Mouse (Mus musculus): ENCODE measurements around the gene Zfp553. TPM values are rescaled to one million over a fixed set of nuclear protein-coding genes. Genes with fewer than 3 reads are reported as not detected.

The Zfp553 gene
- total RNA-seq, 4 experiments from 2014 or later = 20.6 to 21.4 (median 20.9) TPM

DNA sequence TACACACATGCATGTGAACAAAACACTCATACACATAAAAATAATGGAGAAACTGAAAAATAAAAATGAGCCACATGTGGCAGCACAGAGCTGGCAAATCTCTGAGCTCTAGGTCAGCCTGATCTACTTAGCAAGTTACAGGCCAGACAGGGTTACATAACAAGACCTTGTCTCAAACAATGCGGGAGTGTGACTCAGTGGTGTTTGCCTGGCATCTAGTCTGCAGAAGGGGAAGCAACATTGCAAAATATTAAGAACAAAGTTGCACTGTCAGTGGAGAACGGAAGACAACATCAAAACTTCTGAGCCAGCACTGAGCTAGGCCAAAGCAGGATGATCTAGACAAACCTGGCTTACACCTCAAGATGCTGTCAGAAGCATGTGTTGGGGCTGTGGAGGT is 37.4 kb downstream of the Zfp553 start:
- DNase-seq (ENCODE audit: low spot score in 2 of 2) = no peak

DNA sequence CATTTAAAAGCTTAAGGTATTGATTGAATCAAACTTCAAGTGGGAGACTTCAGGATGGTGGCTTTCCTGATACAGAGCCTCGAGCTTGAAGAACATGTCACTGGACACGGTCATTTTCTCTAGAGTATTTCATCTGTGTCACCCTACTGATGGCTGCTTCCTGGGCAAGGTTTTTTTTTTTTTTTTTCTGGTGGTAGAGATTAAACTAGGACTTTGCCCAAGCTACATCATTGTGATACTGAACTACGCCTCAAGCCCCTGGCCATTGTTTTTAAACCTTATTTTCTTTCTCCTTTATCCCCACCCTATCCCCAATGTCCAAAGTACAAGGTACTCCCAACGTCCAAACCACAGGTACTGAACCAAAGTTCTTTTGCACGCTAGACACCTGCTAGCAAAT is 37.8 kb downstream of the Zfp553 start:
- no peak for DNase-seq (ENCODE audit: low spot score in 2 of 2)

DNA sequence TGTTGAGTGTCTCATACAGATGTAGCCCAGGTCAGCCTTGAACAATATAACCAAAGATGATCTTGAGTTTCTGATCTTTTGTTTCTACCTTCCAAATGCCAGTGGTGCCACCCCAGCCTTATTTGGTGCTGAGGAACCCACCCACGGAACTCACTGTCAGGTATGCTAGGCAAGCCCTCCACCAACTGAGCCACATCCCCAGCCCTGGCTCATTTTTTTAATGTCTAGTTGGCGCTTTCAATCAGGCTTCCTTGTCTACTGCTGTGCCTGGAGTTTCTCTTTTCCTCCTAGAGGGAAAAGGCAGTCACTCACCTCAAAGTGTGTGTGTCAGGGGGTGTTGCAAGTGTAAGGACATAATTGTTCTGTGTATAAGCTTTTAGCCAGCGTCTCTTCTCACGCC is 38.2 kb downstream of the Zfp553 start:
- DNase-seq (ENCODE audit: low spot score in 2 of 2) = no peak

DNA sequence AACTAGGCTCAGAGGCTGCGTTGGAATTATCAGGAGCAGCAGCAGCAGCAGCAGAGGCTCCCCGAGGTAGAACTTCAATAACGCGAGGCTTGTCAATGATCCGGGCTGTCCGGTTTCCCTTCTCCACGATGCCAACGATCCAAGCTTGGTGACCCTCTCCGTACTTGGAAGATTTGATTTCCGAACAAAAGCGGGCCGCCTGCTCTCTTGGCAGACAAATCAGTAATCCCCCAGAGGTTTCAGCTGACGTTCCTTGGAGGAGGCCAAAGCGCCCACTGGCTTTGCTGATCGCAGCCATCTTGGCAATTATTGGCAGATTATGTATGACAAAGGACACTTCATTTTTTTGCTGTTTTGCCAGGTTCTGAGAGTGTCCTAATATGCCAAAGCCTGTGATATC is 39.7 kb downstream of the Zfp553 start:
- no peak for DNase-seq (ENCODE audit: low spot score in 2 of 2)

DNA sequence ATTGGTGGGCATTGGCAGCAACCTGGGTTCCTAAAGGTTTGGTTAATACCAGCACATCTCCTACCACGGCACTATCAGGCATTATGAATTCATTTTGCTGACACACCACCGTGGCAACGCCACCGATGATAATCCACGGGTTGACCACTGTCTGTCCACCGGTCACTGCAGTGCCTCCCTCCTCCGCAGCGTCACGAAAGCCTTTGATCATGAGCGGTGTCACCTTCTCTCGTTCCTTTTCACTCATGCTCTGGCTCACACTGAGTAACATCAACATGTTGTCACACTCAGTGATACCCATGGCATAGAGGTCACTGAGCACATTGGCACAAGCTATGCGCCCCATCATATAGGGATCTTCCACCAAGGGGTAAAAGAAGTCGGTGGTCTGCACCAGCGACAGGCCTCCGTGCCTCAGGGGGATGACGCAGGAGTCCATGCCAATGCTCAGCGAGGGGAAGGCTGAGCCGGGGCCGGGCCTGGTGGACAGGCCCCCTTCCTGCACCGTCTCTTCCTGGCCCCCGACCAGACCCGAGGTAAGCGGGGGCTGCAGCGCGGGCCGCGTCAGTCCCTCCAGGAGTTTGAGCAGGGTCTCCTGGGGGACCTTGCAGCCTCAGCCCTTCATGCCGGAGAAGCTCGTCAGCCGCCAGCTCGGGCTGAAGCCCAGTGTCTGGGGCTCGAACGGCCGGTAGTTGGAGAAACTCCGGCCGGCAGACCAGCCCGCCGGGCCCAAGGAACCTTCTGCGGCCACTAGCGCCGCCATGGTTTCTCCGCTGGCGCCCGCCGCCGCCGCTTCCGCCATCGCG is 40.5 kb downstream of the Zfp553 start:
- no peak for DNase-seq (ENCODE audit: low spot score in 2 of 2)

DNA sequence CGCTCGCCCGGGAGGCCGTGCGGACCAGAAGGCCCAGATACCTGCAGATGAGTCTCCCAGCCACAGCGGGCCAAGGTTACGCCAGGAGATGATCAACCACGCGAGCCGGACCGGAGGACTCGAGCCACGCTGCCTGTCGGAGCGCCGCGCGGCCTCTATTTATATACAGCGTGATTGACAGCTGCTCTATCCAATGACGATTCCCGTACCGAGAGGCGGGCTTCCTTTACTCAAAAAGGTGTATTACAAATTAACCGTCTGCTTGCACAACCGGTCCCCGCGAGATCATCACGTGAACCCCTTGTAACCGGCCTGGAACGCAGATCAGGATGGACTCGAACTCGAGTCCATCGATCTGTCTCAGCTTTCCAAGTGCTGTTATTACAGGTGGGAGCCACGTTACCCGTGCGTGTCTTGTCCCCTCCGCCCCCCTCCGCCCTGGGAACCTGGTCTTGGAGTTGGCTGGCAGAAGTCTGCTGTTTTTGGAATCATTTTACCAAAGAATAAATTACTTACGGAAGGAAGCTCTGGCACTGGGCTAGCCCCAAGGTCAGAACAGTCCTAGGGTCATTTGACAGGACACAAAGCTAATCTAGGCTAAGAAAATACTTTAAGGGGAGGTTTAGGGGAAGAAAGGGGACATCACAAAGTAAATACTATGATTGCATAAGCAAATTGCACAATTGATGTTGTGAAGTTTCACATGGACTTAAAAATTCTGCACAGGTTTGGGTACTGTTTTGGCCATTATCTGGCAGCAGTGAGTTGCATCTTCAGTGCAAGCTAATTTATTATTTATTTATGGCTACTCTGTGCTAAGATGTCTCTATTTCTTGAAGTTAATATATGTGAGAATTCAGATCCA is 41.3 kb downstream of the Zfp553 start, which contains the start of gene Sephs2:
TSS of gene Sephs2 (minus strand) at position 131 of the 865 bp plus-strand sequence.
- peak; percentile 91 to 98 for DNase-seq (ENCODE audit: low spot score in 2 of 2)

DNA sequence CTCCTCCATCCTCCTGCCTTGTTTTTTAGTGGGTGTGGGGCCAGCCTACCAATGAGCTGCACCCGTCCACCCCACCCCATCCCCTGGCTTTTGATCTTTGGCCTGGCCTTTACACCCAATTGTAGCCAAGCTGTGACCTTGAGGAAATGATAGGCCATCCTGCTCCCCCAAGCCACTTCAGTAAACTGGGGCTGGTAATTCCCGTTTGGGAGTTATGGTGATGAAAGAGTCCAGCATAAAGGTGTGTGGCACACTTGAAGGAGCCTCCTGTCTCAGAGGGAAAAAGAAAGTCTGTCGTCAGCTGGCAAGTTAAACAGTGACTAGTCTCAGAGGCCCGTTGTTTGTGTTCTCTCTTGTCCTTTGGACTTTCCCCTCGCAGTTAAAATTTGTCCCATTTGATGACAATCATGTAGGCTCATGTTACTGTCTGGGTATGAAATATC is 43.7 kb downstream of the Zfp553 start:
- DNase-seq (ENCODE audit: low spot score in 2 of 2) = no peak

DNA sequence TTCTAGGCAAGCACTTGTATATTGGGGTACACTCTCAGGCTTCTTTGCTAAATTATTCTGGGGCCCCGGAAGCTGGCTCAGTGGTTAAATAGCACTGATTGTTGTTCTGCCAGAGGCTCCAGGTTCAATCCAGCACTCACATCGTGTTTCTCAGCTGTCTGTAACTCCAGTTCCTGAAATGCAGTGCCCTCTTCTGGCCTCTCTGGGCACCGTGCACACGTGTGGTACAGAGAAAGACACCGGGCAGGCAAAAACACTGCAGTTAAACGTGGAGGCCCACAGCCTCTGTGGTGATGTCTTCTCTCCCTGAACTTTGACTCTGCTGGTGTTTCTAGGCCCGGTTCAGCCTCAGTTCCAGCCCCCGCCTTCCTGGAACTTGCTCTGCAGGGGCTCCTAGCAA is 45.5 kb downstream of the Zfp553 start:
- DNase-seq (ENCODE audit: low spot score in 2 of 2) = no peak

DNA sequence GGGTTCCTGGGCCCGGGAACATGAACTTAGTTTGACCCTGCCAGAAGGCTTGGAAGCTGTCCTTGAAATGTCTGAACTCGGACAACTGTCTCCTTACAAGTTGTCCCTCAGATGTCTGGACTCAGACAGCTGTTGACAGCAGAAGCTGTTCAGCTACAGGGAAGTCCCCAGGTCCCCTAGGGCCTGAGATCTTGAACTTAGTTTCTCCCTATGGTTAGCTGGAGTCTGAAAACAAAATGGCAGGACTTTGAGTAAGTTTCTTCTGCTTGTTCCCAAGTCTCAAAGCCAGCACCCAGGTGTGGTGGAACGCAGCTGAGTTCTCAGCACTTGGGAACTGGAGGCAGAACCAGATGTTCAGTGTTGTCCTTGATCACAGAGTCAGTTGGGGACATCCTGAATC is 47.2 kb downstream of the Zfp553 start:
- no peak for DNase-seq (ENCODE audit: low spot score in 2 of 2)

DNA sequence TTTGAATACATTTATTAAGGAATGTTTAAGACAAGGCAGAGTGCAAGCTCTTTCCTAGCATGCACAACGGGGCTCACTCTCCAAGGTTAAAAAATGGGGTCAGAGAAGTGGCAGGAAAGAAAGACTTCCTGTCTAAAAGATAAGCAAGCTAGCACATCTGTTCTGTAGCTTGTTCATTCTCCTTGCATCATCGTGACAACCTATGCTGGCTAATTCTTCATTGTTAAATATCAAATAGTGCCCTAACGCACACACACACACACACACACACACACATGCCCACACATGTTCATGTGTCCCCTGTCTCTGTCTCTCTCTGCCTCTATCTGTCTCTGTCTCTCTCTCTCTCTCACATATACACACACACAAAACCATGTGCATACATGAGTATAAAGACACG is 48.3 kb downstream of the Zfp553 start:
- no peak for DNase-seq (ENCODE audit: low spot score in 2 of 2)

DNA sequence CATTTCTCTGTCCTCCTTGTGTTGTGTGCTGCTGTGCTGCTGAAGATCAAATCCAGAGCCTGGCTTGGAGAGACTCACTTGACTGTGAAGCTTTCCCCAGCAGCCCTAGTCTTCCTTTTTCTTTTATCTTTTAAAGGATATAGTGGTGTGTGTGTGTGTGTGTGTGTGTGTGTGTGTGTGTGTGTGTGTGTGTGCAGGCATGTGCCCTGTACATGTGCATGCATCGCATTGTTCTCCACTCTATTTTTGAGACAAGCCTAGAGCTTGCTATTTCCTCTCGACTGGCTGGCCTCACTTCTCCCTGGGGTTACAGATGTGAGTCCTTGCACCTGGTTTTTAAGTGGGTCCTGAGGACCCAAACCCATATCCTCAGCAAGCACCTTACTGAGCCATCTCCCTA is 49.3 kb downstream of the Zfp553 start:
- no peak for DNase-seq (ENCODE audit: low spot score in 2 of 2)

DNA sequence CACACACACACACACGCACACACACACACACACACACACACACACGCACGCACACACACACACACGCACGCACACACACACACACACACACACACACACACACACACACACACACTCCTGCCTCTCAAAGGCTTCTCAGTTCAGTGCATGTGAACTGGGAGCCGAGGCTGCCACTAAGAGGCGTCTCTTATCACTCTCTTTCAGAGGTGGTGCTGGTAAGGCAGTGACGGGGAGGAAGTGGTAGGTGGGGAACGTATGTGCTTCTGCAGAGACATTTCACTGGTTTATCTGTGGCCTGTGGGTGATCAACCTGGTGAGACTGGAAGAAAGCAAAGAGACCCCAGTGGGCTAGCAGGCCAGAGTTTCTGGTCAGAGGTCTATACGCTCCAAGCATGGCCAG is 52.3 kb downstream of the Zfp553 start:
- no peak for DNase-seq (ENCODE audit: low spot score in 2 of 2)

Other genes starting within 250 kb of the Zfp553 start
- 10 to 100 TPM; 10.5 to 17.2 (median 14.1) TPM for gene Mvp, start 218.4 kb upstream of the Zfp553 start, total RNA-seq (2022)
- not detected for gene Pagr1b, start 216.6 kb upstream of the Zfp553 start, total RNA-seq (2022)
- 10 to 100 TPM; 18.9 to 59.7 (median 27.8) TPM for gene Pagr1a, start 215.7 kb upstream of the Zfp553 start, total RNA-seq (2022)
- 10 to 100 TPM; 20.5 to 63.0 (median 52.5) TPM for gene Gm42742, start 212.0 kb upstream of the Zfp553 start, total RNA-seq (2022)
- 100 to 1,000 TPM; 208 to 223 (median 215) TPM for gene Prrt2, start 211.8 kb upstream of the Zfp553 start, total RNA-seq (2022)
- gene Maz, start 206.0 kb upstream of the Zfp553 start, total RNA-seq (2022) = 100 to 1,000 TPM; 204 to 209 (median 206) TPM
- gene Kif22, start 190.6 kb upstream of the Zfp553 start, total RNA-seq (2022) = 1 to 10 TPM; 2.5 to 9.4 (median 3.8) TPM
- gene Zg16, start 145.7 kb upstream of the Zfp553 start, total RNA-seq (2022) = not detected
- 1 to 10 TPM; 1.2 to 3.7 (median 2.3) TPM for gene AI467606, start 141.7 kb upstream of the Zfp553 start, total RNA-seq (2022)
- 1 to 10 TPM in 1 of 4 experiments, under 1 TPM in 3; 0.22 to 1.1 (median 0.53) TPM for gene Qprt, start 110.8 kb upstream of the Zfp553 start, total RNA-seq (2022)
- under 1 TPM; 0.29 to 0.68 (median 0.46) TPM for gene Spn, start 95.2 kb upstream of the Zfp553 start, total RNA-seq (2022)
- gene Cd2bp2, start 37.0 kb upstream of the Zfp553 start, total RNA-seq (2022) = 10 to 100 TPM; 87.4 to 94.4 (median 90.0) TPM
- 100 to 1,000 TPM in 2 of 4 experiments, 10 to 100 TPM in 2; 97.9 to 106 (median 101) TPM for gene Tbc1d10b, start 24.6 kb upstream of the Zfp553 start, total RNA-seq (2022)
- gene Mylpf, start 24.2 kb upstream of the Zfp553 start, total RNA-seq (2022) = 1 to 10 TPM; 2.8 to 5.1 (median 3.6) TPM
- 1 to 10 TPM; 2.4 to 7.9 (median 7.0) TPM for gene Sept1, start 69 bp downstream of the Zfp553 start, total RNA-seq (2022)
- 10 to 100 TPM; 51.6 to 62.9 (median 58.3) TPM for gene Zfp771, start 11.2 kb downstream of the Zfp553 start, total RNA-seq (2022)
- gene Dctpp1, start 27.6 kb downstream of the Zfp553 start, total RNA-seq (2022) = 10 to 100 TPM; 16.8 to 21.7 (median 19.5) TPM
- gene Sephs2, start 41.0 kb downstream of the Zfp553 start, total RNA-seq (2022) = 10 to 100 TPM; 36.9 to 43.1 (median 40.0) TPM
- under 1 TPM; 0.36 to 0.73 (median 0.53) TPM for gene Itgal, start 63.2 kb downstream of the Zfp553 start, total RNA-seq (2022)
- 10 to 100 TPM; 12.3 to 15.1 (median 13.0) TPM for gene Zfp768, start 112.5 kb downstream of the Zfp553 start, total RNA-seq (2022)
- gene Zfp747, start 143.0 kb downstream of the Zfp553 start, total RNA-seq (2022) = 1 to 10 TPM; 7.3 to 9.2 (median 8.1) TPM
- 1 to 10 TPM; 4.0 to 4.6 (median 4.3) TPM for gene 9130019O22Rik, start 154.1 kb downstream of the Zfp553 start, total RNA-seq (2022)
- 1 to 10 TPM; 6.7 to 8.0 (median 7.2) TPM for gene E430018J23Rik, start 160.6 kb downstream of the Zfp553 start, total RNA-seq (2022)
- gene Zfp764, start 173.8 kb downstream of the Zfp553 start, total RNA-seq (2022) = 1 to 10 TPM; 3.5 to 5.8 (median 5.0) TPM
- 10 to 100 TPM; 11.8 to 16.7 (median 14.6) TPM for gene Zfp688, start 189.0 kb downstream of the Zfp553 start, total RNA-seq (2022)
- gene Zfp689, start 216.1 kb downstream of the Zfp553 start, total RNA-seq (2022) = 1 to 10 TPM; 4.5 to 7.3 (median 5.5) TPM
- gene Prr14, start 226.6 kb downstream of the Zfp553 start, total RNA-seq (2022) = 10 to 100 TPM; 30.0 to 35.5 (median 34.0) TPM
- gene Fbrs, start 246.1 kb downstream of the Zfp553 start, total RNA-seq (2022) = 10 to 100 TPM; 56.2 to 72.2 (median 65.5) TPM